Mouse (Mus musculus) forebrain, postnatal 0 days (tissue): ENCODE data around the gene Fam193a. TPM values are rescaled to one million over a fixed set of nuclear protein-coding genes. Genes with fewer than 3 reads are reported as not detected.

Experiments
- ATAC-seq: fragments of 200-750 bp; cut with Nextera tagmentation; 2 replicates; pipeline ENCODE4 v1.8.0; 2017; ENCODE audit warnings: mild to moderate bottlenecking, moderate library complexity
- DNase-seq: peaks from one replicate; pipeline ENCODE4 v3.0.0-alpha.2; 2015
- H3K27ac ChIP-seq: fragments of 300-500 bp; sonication (generic); 2 replicates; pipeline ENCODE4 v1.5.1; 2014; ENCODE audit warnings: low read depth, mild to moderate bottlenecking, antibody characterized with exemption, low read length, moderate library complexity, mixed read lengths
- H3K27me3 ChIP-seq: fragments of 300-500 bp; sonication (generic); 2 replicates; pipeline ENCODE4 v1.6.1; 2014; ENCODE audit warnings: mild to moderate bottlenecking, low read length, mixed read lengths; ENCODE audit not compliant: insufficient read depth
- H3K36me3 ChIP-seq: fragments of 300-500 bp; sonication (generic); 2 replicates; pipeline ENCODE4 v1.6.1; 2014; ENCODE audit warnings: mild to moderate bottlenecking, moderate library complexity; ENCODE audit not compliant: insufficient read depth
- H3K4me1 ChIP-seq: fragments of 300-500 bp; sonication (generic); 2 replicates; pipeline ENCODE4 v1.6.1; 2014; ENCODE audit warnings: antibody characterized with exemption; ENCODE audit not compliant: insufficient read depth
- H3K4me2 ChIP-seq: fragments of 300-500 bp; sonication (generic); 2 replicates; pipeline ENCODE4 v1.6.1; 2014; ENCODE audit warnings: low read depth, mild to moderate bottlenecking, moderate library complexity
- H3K4me3 ChIP-seq: fragments of 300-500 bp; sonication (generic); 2 replicates; pipeline ENCODE4 v1.5.1; 2014; ENCODE audit warnings: low read depth, low read length, mixed read lengths
- H3K9ac ChIP-seq: fragments of 300-500 bp; sonication (generic); 2 replicates; pipeline ENCODE4 v1.6.1; 2014; ENCODE audit warnings: mild to moderate bottlenecking
- H3K9me3 ChIP-seq: fragments of 300-500 bp; sonication (generic); 2 replicates; pipeline ENCODE4 v1.6.1; 2016; ENCODE audit warnings: low read length
- CTCF ChIP-seq: sonication (generic); IDR thresholded peaks from 2 replicates; pipeline ENCODE4 v1.5.1; 2016; ENCODE audit warnings: antibody characterized with exemption, control low read depth, low read depth
- WGBS: fragments of 180-500 bp; shearing (Covaris S2); extraction: QIAGEN DNeasy Blood & Tissue Kit; methylation state at CpG from one replicate; pipeline ENCODE4 v1.1.7; 2014; 5-methylcytosine and 5-hydroxymethylcytosine counted together
- polyA plus RNA-seq: library from polyadenylated mRNA; unstranded; fragments of >200 nt; fragmentation: Nextera tagmentation; extraction: Ambion mirVana; gene quantifications from 2 replicates; pipeline ENCODE4 v1.2.1, GENCODE M21; 2015
- total RNA-seq: library from RNA; depleted of rRNA; stranded (reverse); fragments of >200 nt; gene quantifications from 2 replicates; pipeline ENCODE4 v1.2.3, GENCODE M21; 2014

The Fam193a gene
- total and polyA plus RNA-seq, 2 experiments from 2014 or later, result 9.8 to 44.5 TPM

DNA sequence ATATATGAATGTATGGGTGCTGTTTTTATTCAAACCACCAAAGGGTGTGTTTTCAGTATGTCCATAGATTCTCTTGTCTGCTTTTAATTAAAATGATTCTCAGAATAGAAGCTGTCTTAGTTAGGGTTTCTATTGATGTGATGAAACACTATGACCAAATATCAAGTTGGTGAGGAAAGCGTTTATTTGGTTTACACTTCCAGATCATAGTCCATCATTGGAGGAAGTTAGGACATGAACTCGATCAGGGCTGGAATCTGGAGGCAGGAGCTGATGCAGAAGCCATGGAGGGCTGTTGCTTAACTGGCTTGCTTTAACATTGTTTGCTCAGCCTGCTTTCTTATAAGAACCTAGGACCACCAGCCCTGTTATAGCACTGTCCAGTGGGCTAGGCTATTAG lies 12.0 kb downstream of the Fam193a start:
- WGBS, result 90% methylated on average over 2 of the region's 2 CpGs
- H3K4me2 ChIP-seq, result no peak overlapping the region

DNA sequence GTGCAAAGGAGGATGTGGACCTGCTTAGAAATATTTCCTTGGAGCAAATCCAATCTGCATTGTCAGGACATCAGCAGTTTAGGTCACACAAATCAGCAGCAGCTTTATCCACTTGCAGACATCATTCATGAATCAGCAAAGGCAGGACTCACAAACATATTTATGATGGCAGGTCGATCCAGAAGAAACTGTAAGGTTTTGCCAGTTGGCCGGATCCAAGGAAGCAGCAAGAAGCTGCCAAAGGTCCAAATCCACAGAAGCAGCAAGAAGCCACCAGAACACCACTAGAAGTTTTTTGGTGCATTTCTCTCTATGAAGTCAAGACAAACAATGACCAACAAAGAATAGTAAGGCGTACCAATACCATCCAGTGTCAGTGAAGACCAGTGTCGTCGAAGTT lies 15.9 kb downstream of the Fam193a start:
- H3K4me1 ChIP-seq, result 0 out of 2 replicates have a peak, but pooled peaks cover 4% of the 10 kb centered on the region
- no peaks in the 10 kb centered on the region for H3K27me3 ChIP-seq
- H3K4me2 ChIP-seq, result no peak overlapping the region
- no peak for TF ChIP-seq CTCF
- 98% methylated on average over 5 of the region's 5 CpGs for WGBS
- no peak overlapping the region for H3K4me3 ChIP-seq
- no peaks in the 10 kb centered on the region for H3K36me3 ChIP-seq
- H3K9ac ChIP-seq, result no peak overlapping the region
- no peaks in the 10 kb centered on the region for H3K9me3 ChIP-seq
- no peak for ATAC-seq
- H3K27ac ChIP-seq, result no peak overlapping the region
- no peak for DNase-seq

More for the DNA sequence above, 12.0 kb downstream of the Fam193a start:
- no peak overlapping the region for H3K9ac ChIP-seq
- H3K4me1 ChIP-seq, result 0 out of 2 replicates have a peak, but pooled peaks cover 4% of the 10 kb centered on the region
- no peaks in the 10 kb centered on the region for H3K27me3 ChIP-seq
- ATAC-seq (no peak), DNase-seq (no peak)
- no peak overlapping the region for H3K4me3 ChIP-seq
- no peak overlapping the region for H3K27ac ChIP-seq
- no peaks in the 10 kb centered on the region for H3K36me3 ChIP-seq
- H3K9me3 ChIP-seq, result no peaks in the 10 kb centered on the region
- no peak for TF ChIP-seq CTCF

DNA sequence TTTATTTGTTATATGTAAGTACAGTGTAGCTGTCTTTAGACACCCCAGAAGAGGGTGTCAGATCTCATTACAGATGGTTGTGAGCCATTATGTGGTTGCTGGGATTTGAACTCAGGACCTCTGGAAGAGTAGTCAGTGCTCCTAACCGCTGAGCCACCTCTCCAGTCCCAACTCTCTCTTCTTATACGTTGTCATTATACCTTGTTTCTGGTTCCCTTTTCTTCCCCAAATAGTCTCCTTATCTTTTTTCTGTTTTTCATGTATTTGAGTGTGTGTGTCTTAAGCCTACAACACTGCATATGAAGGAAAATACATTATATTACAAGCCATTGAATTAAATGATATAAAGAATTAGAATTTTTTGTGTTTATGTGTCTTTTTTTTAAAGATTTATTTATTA lies 17.0 kb downstream of the Fam193a start:
- 98% methylated on average over 2 of the region's 2 CpGs for WGBS
- no peak for TF ChIP-seq CTCF
- Histone ChIP-seq H3K36me3 (no peaks in the 10 kb centered on the region), H3K27me3 (no peaks in the 10 kb centered on the region), H3K4me3 (no peak overlapping the region), H3K4me2 (no peak overlapping the region), H3K9me3 (no peaks in the 10 kb centered on the region), H3K9ac (no peak overlapping the region), H3K4me1 (0 out of 2 replicates have a peak, but pooled peaks cover 4% of the 10 kb centered on the region), H3K27ac (no peak overlapping the region)
- ATAC-seq (no peak), DNase-seq (no peak)

DNA sequence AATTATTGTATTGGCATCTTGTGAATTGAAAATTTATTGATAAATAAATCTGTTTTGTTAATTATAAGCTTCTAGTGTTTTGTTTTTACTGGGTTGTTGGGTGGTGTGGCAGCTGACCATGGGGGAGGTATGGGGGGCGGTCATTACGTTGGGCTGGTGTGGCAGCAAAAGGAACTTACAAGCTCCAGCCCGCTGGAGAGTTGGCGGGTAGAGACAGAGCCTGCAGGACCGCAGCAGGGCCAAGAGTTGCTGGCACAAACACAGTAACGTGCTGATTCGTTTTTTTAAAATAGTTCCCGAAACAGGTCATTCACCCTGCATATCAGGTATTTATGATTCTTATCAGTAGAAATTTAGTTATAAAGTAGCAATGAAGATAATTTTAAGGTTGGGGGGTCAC lies 23.5 kb downstream of the Fam193a start:
- H3K4me2 ChIP-seq, result no peak overlapping the region
- no peak for TF ChIP-seq CTCF
- H3K4me3 ChIP-seq, result no peak overlapping the region
- H3K4me1 ChIP-seq, result no peaks in the 10 kb centered on the region
- H3K9me3 ChIP-seq, result no peaks in the 10 kb centered on the region
- H3K9ac ChIP-seq, result no peak overlapping the region
- H3K36me3 ChIP-seq, result no peaks in the 10 kb centered on the region
- H3K27me3 ChIP-seq, result no peaks in the 10 kb centered on the region
- 94% methylated on average over 8 of the region's 8 CpGs for WGBS
- DNase-seq, result no peak
- ATAC-seq, result no peak
- no peak overlapping the region for H3K27ac ChIP-seq

DNA sequence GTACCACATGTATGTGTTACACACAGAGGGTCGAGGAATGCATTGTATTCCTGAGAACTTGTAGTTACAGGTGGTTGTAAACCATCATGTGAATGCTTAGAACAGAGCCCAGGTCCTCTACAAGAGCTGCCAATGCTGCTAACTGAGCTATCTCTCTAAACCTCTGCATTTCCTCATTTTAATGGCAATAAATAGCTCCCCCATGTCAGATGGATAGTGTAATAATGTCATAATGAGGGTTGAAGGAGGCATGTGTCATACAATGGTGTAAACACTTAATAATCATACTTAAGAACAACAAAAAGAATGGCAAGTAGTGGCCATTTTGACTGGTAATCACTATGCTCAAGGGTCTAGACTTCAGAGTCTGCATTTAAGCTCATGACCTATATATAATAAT lies 25.6 kb downstream of the Fam193a start:
- TF ChIP-seq CTCF, result no peak
- DNase-seq, result no peak
- no peak for ATAC-seq
- H3K4me3 ChIP-seq, result no peak overlapping the region
- H3K27ac ChIP-seq, result no peak overlapping the region
- H3K9ac ChIP-seq, result no peak overlapping the region
- H3K27me3 ChIP-seq, result no peaks in the 10 kb centered on the region
- H3K4me1 ChIP-seq, result no peaks in the 10 kb centered on the region
- H3K9me3 ChIP-seq, result no peaks in the 10 kb centered on the region
- no peaks in the 10 kb centered on the region for H3K36me3 ChIP-seq
- WGBS, result 100% methylated on average over 1 of the region's 1 CpGs
- no peak overlapping the region for H3K4me2 ChIP-seq

DNA sequence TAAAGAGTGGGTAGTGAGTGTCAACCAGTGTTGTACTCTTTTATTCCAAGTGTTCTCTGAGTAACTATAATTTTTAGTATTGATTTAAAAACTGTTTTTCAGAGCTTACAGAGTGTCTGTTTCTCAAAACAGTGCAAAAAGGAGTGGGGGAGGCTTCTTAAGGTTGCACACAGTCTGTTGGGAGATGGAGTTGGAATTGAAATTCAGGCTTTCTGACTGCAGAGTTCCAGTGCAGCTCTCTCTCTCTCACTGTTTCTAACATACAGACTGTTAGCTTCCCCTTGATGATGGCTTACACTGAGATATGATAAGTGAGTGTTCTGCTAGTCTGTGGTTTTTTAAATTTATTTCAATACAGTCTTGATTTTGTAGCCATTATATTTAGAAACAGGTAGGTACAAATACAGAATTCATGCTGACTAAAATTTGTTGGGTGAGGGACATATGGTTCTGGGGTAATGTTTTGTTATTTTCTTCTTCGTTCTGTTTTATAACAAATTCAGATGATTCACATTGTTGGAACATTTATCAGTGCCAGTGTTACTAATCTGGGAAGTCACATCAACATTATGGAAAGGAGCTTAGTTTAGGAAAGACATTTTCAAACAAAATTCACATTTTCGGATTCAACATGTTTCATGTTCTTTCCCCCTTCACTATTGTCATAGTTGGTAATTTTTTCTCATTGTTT lies 26.3 kb downstream of the Fam193a start:
- ATAC-seq (peak; percentile 27; the same call in 1 of the 2 replicates), DNase-seq (no peak)
- H3K27ac ChIP-seq, result no peak overlapping the region
- H3K27me3 ChIP-seq, result no peaks in the 10 kb centered on the region
- H3K4me2 ChIP-seq, result no peak overlapping the region
- H3K36me3 ChIP-seq, result no peaks in the 10 kb centered on the region
- H3K4me1 ChIP-seq, result no peaks in the 10 kb centered on the region
- WGBS, result 61% methylated on average over 2 of the region's 2 CpGs
- H3K9ac ChIP-seq, result no peak overlapping the region
- no peaks in the 10 kb centered on the region for H3K9me3 ChIP-seq
- no peak overlapping the region for H3K4me3 ChIP-seq
- no peak for TF ChIP-seq CTCF

DNA sequence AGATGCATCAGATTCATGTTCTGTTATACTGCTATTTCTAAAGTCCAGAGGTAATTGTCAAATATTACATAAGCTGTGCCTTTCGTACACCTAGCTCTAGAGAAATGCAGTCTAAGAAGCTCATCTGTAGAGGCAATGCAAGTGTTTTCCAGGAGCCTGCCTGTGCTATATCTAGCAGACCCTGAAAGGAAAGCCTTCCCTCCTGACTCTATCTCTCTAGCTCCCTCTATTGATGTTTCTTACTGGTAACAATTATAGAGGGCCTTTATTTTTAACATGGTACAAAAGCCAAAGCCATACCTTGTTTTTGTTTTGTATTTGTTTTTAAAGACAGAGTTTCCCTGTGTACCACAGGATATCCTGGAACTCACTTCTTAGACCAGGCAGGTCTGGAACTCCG lies 28.1 kb downstream of the Fam193a start:
- peak; percentile 26; the same call in 1 of the 2 replicates for TF ChIP-seq CTCF
- H3K4me2 ChIP-seq, result no peak overlapping the region
- H3K9me3 ChIP-seq, result no peaks in the 10 kb centered on the region
- no peak for ATAC-seq
- no peak overlapping the region for H3K4me3 ChIP-seq
- no peaks in the 10 kb centered on the region for H3K36me3 ChIP-seq
- WGBS, result 90% methylated on average over 2 of the region's 2 CpGs
- H3K4me1 ChIP-seq, result no peaks in the 10 kb centered on the region
- H3K9ac ChIP-seq, result no peak overlapping the region
- H3K27ac ChIP-seq, result no peak overlapping the region
- no peaks in the 10 kb centered on the region for H3K27me3 ChIP-seq
- DNase-seq, result no peak
